Mouse (Mus musculus) ES-Bruce4 (cell line): ENCODE measurements at regions not wholly inside any gene's neighbourhood (a gene's known extent, or its start where the extent isn't known, plus 50 kb on each side); places are given as distances from the start of the nearest gene placed in this dataset.

Experiments used
- H3K27ac ChIP-seq: 2 replicates; pipeline ENCODE4 v1.5.1; 2012; ENCODE audit warnings: low read length, inconsistent platforms; ENCODE audit not compliant: insufficient read depth
- H3K27me3 ChIP-seq: 2 replicates; pipeline ENCODE4 v1.6.1; 2012; ENCODE audit warnings: mild to moderate bottlenecking, low read length, inconsistent platforms; ENCODE audit not compliant: control insufficient read depth, poor library complexity, insufficient read depth, severe bottlenecking
- H3K36me3 ChIP-seq: 2 replicates; pipeline ENCODE4 v1.6.1; 2012; ENCODE audit warnings: inconsistent platforms, mild to moderate bottlenecking, low read length, moderate library complexity; ENCODE audit not compliant: control insufficient read depth, poor library complexity, insufficient read depth, severe bottlenecking
- H3K4me1 ChIP-seq: one replicate; pipeline ENCODE4 v1.8.1; 2011; ENCODE audit warnings: low read length; ENCODE audit not compliant: control insufficient read depth, insufficient read depth
- H3K4me3 ChIP-seq: 2 replicates; pipeline ENCODE4 v1.5.1; 2011; ENCODE audit warnings: low read depth, mild to moderate bottlenecking, low read length
- H3K9ac ChIP-seq: 2 replicates; pipeline ENCODE4 v1.6.1; 2012; ENCODE audit warnings: low read depth, mild to moderate bottlenecking, inconsistent platforms; ENCODE audit not compliant: poor library complexity, severe bottlenecking
- H3K9me3 ChIP-seq: replicated peaks from 2 replicates; pipeline ENCODE4 v1.6.1; 2012; ENCODE audit warnings: mild to moderate bottlenecking, low read length, inconsistent platforms; ENCODE audit not compliant: control insufficient read depth, poor library complexity, insufficient read depth, severe bottlenecking
- CTCF ChIP-seq: IDR thresholded peaks from one replicate; pipeline ENCODE4 v1.8.1; 2011; ENCODE audit warnings: low read depth, low read length
- EP300 ChIP-seq: IDR thresholded peaks from 2 replicates; pipeline ENCODE4 v1.6.1; 2011; ENCODE audit warnings: low read depth, low read length; ENCODE audit not compliant: insufficient read depth
- POLR2A ChIP-seq: IDR thresholded peaks from one replicate; pipeline ENCODE4 v1.8.1; 2011; ENCODE audit warnings: low read length; ENCODE audit not compliant: insufficient read depth

DNA sequence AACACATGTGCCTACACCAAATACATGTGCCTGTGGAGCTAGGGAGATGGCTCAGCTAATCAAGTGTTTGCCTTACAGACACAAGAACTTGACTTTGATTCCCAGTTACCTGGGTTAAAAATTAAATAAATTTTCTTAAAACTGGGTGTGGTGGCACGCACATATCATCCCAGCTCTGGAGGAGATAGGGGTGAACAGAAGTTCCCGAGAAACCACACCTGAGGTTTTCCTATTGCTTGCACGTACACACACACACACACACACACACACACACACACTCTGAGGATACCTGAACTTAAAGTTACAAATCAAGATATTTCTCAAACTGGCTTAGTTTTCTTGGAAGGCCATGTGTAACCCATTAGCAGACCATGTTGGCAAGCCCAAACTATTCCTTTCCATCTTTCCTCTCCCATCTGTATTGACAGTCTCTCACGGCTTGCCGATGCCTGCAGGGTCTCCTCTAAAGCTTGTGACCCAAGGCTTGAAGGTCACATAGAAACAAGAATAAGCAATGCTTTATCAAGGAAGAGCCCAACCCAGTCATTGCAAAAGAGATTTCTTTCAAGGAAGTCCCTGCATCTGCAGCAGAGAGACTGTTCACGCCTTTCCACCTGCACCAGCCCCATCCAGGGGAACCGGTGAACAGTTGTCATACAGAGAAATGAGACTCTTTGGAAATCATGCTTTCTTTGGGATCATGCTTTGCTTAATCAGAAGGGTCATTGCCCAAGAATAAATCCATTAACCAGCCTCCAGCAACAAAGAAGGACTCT, 129.9 kb downstream of the Cyp26b1 start:
- H3K27ac ChIP-seq = no peak overlapping the region

DNA sequence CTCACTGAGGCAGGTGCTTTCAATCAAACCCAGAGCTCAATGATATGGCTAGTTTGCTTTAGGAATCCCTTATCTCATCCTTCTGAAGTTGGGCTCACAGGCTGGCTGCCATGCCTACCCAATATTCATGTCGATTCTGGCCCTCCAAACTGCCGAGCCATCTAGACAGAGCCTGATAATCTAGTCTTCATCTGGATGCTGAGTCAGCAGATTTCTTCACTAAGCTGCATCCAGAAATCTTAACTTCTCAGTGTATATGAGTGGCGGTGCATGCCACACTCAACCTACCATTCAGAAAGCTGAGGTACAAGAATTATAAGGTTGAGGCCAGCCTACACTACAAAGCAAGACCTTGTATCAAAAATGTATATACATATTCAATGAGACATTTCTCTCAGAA, 136.9 kb downstream of the Cyp26b1 start:
- no peak for TF ChIP-seq EP300
- TF ChIP-seq POLR2A = no peak
- TF ChIP-seq CTCF = no peak
- no peak overlapping the region for H3K27ac ChIP-seq
- no peaks in the 10 kb centered on the region for H3K36me3 ChIP-seq
- H3K4me1 ChIP-seq = no peaks in the 10 kb centered on the region
- no peak overlapping the region for H3K4me3 ChIP-seq
- H3K9me3 ChIP-seq = no peaks in the 10 kb centered on the region
- no peak overlapping the region for H3K9ac ChIP-seq
- H3K27me3 ChIP-seq = no peaks in the 10 kb centered on the region

More for the DNA sequence above, 129.9 kb downstream of the Cyp26b1 start:
- Histone ChIP-seq H3K27me3 (no peaks in the 10 kb centered on the region), H3K4me3 (no peak overlapping the region), H3K36me3 (no peaks in the 10 kb centered on the region), H3K9me3 (no peaks in the 10 kb centered on the region), H3K4me1 (no peaks in the 10 kb centered on the region), H3K9ac (no peak overlapping the region)
- no peak for TF ChIP-seq CTCF
- TF ChIP-seq POLR2A = no peak
- no peak for TF ChIP-seq EP300

DNA sequence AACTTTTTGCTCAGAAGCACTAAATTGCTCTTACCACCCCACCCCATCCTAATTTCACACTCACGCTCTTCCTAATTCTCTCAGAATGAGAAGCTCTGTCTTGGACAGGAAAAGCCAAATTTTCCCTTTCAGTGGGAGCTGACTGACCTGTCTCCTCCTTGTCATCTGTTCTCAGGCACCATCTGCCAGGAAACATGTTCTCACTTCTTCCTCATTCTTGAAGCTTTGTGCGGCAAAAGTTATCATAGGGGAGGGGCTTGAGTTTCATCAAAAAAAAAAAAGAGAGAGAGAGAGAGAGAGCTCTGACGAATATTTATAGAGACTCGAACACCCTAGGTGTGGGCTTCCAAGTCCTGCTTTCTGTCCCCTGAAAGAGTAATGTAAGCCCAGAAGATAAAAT, 148.6 kb downstream of the Cyp26b1 start:
- Histone ChIP-seq H3K9ac (no peak overlapping the region), H3K36me3 (no peaks in the 10 kb centered on the region), H3K27ac (no peak overlapping the region), H3K4me1 (no peaks in the 10 kb centered on the region), H3K27me3 (no peaks in the 10 kb centered on the region; the same call in 1 of the 2 replicates), H3K4me3 (no peak overlapping the region), H3K9me3 (no peaks in the 10 kb centered on the region)
- TF ChIP-seq CTCF (no peak), POLR2A (no peak), EP300 (no peak)

DNA sequence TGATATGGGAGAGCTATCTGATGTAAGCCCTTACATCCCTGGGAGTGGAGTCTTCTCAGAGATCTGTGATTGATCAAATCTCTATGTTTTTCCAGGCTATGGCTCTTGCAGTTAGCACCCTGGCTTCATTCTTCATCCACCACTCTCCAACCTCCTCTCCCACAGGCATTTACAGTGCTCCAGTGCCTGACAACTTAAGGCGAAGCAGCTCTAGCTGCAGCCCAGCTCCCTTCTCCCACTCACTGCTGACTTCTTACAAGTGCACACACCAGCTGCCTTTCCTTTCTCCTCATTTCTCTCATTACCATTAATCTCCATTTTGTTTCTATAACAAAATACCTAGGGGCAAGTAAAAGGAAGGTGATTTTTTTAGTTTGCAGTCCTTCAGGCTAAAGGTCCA, 151.0 kb downstream of the Cyp26b1 start:
- Histone ChIP-seq H3K27me3 (no peaks in the 10 kb centered on the region; the same call in 1 of the 2 replicates), H3K36me3 (no peaks in the 10 kb centered on the region), H3K27ac (no peak overlapping the region), H3K9ac (no peak overlapping the region), H3K4me3 (no peak overlapping the region), H3K4me1 (no peaks in the 10 kb centered on the region), H3K9me3 (no peaks in the 10 kb centered on the region)
- no peak for TF ChIP-seq EP300
- no peak for TF ChIP-seq POLR2A
- TF ChIP-seq CTCF = no peak

DNA sequence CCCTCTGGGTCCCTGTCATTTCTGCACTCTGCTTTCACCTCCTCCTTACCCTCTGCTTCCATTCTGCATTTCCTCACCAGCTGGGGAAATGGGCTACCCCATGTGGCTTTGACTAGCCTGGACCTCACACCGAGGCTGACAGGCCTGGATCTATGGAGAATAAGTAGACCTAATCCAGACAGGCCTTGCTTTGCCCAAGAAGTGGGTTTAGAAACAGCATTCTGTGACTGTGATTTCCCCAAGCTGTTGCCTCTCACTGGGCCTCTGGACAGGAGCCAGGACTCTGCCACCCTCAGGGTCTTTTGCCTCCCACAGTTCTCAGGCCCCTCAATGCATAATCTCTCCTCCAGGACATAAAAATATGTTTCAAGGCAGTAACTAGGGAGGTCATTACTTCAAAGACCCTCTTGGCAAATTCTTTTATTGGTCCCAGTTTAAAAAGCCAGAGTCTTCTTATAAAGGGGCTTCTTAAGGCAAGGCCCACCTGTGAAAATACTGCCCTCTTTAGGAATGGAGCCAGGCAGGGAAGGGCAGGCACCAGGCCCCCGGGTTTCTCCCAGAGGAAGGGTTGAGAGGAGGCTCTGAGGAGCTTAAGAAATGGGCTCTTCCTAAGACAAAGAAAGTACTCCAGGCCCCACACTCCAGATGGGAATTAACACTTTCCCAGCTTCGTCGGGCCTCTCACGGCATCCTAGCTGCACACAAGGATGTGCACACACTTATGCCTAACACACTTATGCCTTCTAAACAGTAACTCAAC, 151.8 kb downstream of the Cyp26b1 start:
- no peaks in the 10 kb centered on the region for H3K27me3 ChIP-seq
- no peak overlapping the region for H3K9ac ChIP-seq
- no peak for TF ChIP-seq POLR2A
- no peak for TF ChIP-seq CTCF
- TF ChIP-seq EP300 = no peak
- no peak overlapping the region for H3K4me3 ChIP-seq
- no peaks in the 10 kb centered on the region for H3K9me3 ChIP-seq
- H3K36me3 ChIP-seq = no peaks in the 10 kb centered on the region
- H3K4me1 ChIP-seq = no peaks in the 10 kb centered on the region
- H3K27ac ChIP-seq = no peak overlapping the region

DNA sequence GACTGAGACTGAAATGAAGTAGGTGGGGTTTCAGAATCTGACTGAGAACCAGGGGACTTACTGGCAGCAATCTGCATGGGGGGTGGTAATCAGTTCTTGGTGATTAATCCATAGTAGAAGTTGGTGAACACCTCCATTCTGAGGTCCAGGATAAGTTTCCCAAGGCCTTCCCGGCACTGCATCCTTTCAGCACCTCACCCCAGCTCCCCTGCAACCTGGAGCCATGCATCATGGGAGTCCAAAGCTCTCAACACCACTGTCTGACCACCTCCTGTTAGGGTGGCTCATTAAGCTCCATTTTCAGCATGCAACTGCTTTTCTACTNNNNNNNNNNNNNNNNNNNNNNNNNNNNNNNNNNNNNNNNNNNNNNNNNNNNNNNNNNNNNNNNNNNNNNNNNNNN, 157.0 kb downstream of the Cyp26b1 start:
- H3K9ac ChIP-seq = no peak overlapping the region
- no peak overlapping the region for H3K27ac ChIP-seq
- H3K4me1 ChIP-seq = no peaks in the 10 kb centered on the region
- no peaks in the 10 kb centered on the region for H3K36me3 ChIP-seq
- no peaks in the 10 kb centered on the region for H3K27me3 ChIP-seq
- TF ChIP-seq EP300 (no peak), POLR2A (no peak), CTCF (no peak)
- no peak overlapping the region for H3K4me3 ChIP-seq
- H3K9me3 ChIP-seq = no peaks in the 10 kb centered on the region
